Mouse (Mus musculus): ENCODE measurements around the gene Ccdc40.
"Not testable (repeated sequence)": the region's sequence is repeated elsewhere in the genome, so short reads cannot be mapped to it uniquely, and the experiment has no call there.

Gene Ccdc40

DNA sequence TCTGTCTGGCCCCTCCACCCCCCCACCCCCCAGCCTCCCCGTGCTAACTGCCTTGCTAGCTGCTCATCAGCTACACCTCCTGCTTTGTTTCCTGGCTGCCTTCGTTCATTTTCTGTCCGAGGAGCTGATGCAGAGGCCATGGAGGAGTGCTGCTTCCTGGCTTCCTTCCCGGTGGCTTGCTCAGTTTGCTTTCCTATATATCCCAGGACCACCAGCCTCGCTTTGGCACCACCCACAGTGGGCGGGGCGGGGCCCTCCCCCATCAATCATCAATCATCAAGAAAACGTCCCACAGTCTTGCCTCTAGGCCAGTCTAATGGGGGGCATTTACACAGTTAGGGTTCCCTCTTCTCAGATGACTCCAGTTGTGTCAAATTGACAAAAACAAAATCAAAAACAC lies 8.0 kb downstream of the Ccdc40 start:
- no peak for DNase-seq (ENCODE audit: low read depth, low spot score)

DNA sequence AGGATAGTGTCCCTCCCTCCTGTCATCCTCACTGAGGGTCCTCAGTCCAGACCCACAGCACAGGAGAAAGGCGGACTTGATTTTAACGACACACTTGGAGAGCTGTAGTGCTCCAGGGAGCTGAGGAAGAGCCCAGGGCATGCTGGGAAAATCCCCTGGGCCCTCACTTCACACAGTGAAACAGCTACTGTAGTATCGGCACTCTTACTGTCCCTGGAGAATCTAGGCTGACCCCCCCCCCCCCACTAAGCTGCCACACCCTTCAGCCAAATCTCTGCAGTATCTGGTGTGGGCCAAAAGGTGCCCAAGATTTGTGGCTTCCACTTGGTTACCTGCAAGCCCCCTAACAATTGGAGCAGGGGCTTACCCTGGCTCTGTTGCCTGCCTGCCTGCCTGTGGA lies 8.6 kb downstream of the Ccdc40 start:
- DNase-seq (ENCODE audit: low read depth, low spot score) = no peak

DNA sequence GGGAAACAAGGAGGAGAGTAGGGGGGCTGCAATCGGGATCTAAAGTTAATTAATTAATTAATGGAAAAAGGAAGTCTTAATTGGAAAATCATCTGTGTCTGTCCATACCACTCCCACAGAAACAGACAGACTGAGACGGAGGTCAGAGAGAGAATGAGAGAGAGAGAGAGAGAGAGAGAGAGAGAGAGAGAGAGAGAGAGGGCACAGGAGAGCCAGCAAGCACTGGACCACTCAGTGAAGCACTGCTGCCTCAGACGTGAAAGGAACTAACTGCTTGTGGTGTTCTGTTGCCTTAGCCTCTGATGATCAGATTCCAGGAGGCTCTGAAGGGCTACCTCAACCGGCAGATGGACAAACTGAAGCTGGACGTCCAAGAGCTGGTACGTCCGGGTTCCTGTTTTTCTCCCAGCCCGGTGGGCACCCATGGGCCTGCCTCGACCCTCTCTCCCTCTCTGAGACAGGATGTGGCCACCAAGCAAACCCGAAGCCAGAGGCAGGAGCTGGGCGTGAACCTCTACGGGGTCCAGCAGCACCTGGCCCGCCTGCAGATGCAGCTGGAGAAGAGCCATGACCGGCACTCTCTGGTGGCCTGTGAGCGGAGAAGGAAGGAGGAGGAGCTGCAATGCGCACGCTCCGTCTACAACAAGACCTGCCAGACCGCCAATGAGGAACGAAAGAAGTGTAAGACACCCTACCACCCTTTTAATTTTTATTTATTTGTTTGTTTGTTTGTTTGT lies 9.4 kb downstream of the Ccdc40 start:
- no peak for DNase-seq (ENCODE audit: low read depth, low spot score)

DNA sequence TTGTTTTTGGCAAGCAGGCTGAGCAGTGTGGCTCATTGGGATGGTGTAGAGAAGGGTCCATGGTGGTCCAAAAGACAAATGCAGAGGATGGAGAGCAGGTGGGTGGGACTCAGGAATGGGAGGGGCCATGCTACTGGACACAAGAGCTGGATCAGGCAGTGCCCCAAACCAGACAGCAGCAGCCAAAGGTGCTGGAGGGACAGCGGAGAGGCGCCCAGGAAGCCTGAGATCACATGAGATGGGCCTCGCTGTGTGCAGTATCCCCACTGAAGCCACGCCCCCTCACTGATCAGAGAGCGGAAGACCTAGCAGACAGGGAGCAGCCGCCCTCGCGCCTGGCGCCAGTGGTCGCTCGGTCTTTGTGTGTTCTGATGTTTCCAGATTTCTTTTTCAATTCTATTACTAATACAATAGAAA lies 9.9 kb downstream of the Ccdc40 start:
- DNase-seq (ENCODE audit: low read depth, low spot score) = peak; percentile 64

DNA sequence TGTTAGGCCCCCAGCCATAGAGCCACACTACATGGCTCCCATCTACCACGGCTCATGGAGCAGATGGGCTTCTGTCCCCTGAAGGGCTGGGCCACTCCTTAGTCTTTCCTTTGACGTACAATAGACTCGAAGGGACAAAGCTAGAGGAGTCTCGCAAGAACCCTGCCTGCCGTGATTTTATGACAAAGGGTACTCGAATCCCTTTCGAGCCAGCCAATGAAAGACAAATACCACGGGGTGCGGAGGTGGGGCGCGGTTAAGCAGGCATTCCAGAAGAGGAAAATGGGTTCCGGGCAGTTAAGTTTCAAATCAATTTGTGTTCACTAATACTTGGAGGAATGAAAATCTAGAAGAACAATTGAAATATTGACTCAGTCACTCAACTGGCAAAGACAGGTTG lies 11.1 kb downstream of the Ccdc40 start:
- DNase-seq (ENCODE audit: low read depth, low spot score) = no peak

DNA sequence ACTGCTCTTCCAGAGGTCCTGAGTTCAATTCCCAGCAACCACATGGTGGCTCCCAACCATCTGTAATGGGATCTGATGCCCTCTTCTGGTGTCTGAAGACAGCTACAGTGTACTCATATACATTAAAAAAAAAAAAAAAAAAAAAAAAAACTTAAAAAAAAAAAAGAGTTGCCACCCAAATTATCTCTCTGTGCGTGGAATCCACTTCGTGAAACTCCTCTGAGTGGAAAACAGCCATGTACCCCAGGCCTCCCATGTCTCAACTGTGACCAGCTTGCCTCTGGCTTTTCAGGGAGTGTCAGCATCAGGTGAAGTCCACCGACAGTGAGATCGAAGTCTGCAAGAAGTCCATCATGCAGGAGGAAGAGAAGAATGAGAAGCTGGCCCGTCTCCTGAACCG lies 17.2 kb downstream of the Ccdc40 start:
- not testable (repeated sequence) for DNase-seq (ENCODE audit: low read depth, low spot score)

DNA sequence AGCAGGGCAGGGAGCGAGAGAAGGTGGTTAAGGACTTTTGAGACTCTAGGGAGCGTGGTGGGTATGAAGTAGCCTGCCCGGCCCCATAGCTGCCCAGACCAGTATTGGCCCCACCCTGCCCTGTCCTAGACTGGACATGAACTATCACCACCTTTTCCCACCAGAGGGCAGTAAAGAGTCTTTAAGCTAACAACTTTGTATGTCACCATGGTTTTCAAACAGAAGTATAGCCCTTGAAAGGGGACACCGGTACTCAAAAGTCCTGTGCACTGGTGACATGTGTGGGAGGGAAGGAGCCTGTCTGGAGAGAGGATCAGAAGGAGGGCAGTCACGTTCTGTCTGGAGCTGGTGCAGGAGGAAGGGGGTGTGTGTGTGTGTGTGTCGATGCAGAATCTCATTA lies 20.6 kb downstream of the Ccdc40 start:
- peak; percentile 90 for DNase-seq (ENCODE audit: low read depth, low spot score)

DNA sequence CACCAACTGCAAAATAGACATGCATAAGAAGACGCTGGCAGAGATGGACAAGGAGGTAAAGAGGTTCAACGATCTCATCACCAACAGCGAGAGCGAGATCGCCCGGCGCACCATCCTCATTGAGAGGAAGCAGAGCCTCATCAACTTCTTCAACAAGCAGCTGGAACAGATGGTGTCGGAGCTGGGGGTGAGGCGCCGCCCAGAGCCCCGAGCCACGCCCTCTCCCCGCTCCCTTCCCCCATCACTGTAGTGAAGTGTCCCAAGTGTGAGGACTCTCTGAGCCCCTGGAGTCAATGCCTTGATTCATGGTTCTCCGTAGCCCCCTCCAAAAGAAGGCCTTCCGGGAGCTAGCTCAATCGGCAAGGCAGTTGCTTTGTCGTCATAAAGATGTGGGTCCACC lies 22.6 kb downstream of the Ccdc40 start:
- no peak for DNase-seq (ENCODE audit: low read depth, low spot score)

DNA sequence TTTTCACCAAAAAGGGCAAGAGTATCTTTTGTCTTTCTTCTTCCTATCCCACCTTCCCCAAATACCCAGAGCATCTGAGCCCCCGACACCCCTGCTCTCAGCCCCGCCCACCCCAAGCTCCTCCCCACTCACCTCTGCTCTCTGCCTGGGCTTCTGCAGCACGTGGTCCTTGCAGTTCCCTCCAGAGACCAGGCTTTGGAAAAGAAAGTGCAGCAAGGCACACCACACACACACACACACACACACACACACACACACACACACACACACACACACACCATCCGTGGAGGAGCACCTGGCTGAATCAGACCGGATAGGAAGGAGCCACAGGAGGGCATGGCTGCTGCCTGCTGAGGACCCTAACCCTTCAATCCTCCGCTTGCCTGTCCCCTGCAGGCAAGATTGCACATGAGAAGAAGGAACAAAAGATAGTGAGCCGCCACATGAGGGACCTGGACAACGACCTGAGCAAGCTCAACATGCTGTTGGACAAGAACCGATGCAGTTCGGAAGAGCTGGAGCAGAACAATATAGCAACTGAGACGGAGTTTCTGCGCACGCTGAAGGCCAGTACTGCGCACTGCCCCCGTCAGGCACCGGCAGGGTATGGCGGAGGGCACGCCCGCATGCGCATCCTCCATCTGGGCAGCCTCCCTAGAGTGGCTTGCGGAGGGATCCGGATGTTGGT lies 24.6 kb downstream of the Ccdc40 start:
- peak; percentile 68 for DNase-seq (ENCODE audit: low read depth, low spot score)

DNA sequence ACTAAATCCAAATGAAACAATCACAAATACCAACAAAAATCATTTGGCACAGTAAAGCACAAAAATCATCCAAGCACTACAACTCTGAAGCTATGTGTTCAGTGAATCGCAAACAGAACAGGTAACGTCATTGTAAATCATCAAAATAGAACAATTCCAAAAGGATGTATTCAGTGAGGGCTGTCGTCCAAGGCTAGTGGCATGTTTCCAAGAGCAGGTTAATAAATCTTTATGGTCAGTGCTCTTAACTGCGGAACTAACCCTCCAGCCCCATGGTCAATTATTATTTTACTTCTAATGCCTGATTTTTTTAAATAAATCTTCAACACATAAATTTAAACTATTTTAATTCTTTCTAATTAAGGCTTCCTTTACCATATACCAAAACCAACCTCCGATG lies 28.2 kb downstream of the Ccdc40 start:
- DNase-seq (ENCODE audit: low read depth, low spot score) = not testable (repeated sequence)

DNA sequence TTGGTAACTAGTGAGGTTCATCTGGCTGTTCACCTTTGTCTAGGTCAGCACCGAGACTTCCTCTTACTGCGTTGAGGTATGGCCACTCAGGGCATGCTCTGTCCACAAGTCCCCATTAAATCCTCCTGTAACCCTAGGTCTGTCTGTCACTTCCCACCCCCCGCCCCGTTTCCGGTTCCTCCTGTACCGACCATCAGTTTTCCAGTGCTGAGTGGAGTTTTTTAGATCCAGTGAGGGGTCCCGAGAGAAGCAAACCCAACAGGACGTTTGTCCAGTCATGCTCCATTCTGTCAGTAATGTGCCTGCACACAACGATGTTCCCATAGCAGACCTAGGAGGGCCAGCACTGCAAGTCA lies 29.8 kb downstream of the Ccdc40 start:
- DNase-seq (ENCODE audit: low read depth, low spot score) = no peak

DNA sequence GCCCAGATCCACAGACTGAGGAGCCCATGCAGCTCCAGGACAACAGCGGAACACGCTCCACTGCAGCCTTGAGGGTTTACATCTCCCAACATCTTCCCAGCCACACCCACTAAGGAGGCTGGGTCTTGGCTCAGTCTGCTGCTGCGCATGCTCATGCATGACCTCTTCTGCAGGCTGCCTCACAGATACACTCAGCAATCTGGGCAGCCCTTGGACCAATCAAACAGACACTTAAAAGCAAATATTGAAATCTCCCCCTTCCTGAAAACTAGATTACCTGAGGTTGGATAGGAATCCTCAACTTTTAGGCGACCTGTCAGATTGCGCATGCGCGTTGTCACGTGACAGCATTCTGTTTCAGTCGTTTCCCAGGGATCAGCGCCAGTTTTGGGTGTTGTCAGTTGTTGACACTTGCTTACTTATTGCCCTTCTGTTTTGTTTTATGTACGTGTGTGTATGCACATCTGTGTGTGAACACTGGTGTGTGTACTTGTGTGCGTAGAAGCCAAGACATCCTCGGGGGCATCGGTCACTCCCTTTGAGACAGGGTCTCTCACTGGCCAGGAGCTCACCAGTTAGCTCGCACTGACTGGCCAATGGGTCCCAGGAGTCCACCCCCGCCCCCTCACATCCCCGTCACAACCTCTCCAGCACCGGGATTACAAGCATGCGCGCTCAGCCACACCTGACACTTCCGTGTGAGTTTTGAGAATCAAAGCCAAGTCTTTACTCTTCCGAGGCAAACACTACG lies 30.4 kb downstream of the Ccdc40 start:
- peak; percentile 58 for DNase-seq (ENCODE audit: low read depth, low spot score)

DNA sequence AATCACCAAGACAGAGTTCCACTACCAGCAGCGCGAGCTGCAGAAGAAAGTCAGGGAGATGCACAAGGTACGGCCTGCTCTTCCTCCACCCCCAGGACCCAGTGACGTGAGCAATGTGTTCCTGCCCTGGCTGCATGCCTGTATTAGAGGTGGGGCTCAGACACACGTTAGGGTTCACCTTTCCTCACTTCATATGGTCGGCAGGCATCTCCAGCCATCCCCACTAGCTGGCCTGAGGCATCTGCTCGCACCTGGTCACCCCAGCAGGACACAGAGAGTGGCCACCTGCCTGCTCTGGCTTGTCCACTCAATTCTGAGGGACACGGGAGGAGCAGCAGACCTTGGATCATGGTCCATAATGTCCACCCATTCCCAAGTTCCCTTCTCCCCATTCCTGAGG lies 31.6 kb downstream of the Ccdc40 start:
- DNase-seq (ENCODE audit: low read depth, low spot score) = no peak

DNA sequence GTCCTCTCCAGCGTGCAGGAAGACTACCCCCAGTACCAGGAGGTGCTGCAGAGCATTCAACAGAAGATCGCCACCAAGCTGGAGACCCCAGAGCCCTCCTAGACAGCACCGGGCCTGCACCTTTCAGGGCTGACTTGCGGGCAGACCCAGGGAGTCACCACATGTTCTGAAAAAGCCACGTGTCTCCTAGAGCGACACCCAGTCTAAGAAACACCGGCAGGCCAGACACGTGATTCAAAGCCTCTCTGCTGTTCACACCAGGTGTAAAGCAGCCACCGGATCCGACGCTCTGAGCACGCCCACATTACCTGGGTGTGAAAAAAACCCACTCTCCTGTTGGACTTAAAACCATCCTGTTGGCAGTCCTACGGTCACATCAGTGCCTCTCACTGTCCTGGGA lies 36.0 kb downstream of the Ccdc40 start:
- DNase-seq (ENCODE audit: low read depth, low spot score) = no peak

DNA sequence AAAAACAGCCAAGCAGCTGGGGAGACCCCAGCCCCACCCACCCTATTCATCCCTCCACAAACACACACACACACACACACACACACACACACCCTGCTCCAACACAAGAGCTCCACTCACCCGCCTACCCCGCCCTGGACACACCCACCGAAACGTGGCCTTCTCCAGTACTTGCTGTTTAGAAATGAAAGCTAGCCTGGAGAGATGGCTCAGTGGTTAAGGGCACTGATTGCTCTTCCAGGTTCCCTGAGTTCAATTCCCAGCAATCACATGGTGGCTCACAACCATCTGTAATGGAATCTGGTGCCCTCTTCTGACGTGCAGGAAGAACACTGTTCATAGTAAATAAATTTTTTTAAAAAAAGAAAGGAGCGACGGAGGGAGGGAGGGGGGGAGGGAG lies 37.4 kb downstream of the Ccdc40 start:
- DNase-seq (ENCODE audit: low read depth, low spot score) = no peak

DNA sequence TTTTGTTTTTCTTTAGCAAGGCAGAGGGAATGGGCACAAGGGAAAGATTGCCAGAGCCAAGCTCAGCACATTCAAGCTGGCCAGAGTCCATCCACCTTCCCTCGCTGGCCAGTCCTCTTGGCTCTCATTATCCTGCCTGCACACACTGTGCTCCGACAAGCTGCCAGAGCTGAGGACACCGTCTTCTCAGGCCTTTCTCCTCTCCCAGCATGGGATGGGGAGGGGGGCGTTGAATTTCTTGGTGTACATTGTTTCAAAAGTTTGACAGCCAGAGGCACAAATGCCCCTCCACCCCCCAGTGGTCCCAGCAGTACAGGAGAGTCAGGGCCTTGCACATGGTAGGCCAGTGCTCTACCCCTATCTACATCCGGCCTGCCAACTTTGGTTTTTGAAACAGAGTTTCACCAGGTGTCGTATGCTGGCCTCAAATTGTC lies 38.9 kb downstream of the Ccdc40 start:
- no peak for DNase-seq (ENCODE audit: low read depth, low spot score)

DNA sequence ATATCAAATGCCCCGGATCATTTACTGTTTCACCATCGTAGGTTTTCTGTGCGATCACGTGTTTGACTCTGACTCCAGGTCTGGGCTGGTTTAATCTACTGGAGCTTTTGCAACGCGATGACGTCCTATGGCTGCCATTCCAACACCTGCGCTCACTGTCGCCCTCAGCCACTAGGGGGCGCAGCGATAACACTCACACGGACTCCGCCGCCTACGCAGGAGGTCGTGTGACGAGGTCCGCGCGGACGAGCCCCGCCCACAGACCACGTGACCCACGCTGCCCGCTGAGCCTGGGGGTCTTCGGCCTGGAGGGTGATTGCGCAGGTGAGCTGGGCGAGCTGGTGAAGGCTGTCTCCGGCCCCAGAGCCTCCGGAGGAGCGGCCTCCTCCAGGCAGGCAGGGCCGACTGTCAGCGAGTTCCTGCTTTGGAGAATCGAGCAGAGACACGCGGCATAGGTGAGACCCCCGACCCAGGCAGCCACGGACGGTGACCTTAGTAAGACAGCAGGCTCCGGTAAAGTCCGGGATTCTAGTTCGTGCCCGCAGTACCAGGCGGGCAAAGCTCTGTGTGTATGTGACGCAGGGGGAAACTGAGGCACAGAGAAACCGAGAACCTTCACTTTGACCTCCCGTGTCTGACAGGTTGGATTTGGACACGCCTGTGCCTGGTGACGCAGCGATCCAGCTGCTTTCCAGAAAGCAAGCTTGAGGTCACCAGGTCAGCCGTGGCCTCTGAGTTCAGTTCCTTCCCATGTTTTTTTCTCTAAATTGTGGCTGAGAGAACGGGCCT lies 39.6 kb downstream of the Ccdc40 start, which contains the start of gene Gaa:
Gaa (plus strand) TSS at position 120 of the 789 bp plus-strand sequence.
- peak; percentile 95 for DNase-seq (ENCODE audit: low read depth, low spot score)

DNA sequence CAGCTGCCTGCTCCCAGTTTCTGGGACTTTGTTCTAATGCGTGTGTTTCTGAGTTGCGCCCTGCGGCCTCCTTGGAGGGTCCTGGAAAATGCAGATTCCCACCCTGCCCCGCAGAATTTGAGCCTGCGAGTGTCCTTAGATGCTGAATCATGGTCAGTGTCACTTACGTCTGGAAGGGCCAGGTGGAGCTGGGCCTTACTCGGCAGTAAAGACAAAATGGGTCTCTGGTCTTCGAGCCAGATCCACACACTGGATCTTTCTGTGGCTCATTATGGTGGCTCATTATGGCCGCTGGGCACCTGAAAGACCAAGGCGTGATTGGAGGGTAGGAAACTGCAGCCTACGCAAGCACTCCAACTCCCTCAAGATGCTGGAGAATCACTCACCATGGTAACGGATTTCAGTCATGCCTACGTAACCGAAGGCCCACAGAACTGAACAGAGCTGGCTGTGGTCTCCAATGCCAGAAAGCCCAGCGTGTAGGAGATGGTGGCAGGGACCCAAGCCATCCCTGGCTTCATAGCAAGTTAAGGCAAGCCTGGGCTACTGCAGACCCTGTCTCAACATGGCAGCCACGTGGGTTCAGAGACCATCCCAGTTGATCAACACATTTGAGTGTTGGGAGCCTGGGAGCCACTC lies 40.3 kb downstream of the Ccdc40 start:
- DNase-seq (ENCODE audit: low read depth, low spot score) = no peak

DNA sequence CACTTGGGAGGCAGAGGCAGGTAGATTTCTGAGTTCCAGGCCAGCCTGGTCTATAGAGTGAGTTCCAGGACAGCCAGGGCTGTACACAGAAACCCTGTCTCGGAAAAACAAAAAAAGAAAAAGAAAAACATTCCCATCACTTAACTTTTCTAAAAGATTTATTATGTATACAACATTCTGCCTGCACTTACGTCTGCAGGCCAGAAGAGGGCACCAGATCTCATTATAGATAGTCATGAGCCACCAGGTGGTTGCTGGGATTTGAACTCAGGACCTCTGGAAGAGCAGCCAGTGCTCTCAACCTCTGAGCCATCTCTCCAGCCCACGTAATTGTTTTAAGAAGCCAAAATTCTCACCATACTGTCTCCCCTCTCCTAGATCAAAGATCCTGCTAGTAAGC lies 44.1 kb downstream of the Ccdc40 start:
- not testable (repeated sequence) for DNase-seq (ENCODE audit: low read depth, low spot score)

DNA sequence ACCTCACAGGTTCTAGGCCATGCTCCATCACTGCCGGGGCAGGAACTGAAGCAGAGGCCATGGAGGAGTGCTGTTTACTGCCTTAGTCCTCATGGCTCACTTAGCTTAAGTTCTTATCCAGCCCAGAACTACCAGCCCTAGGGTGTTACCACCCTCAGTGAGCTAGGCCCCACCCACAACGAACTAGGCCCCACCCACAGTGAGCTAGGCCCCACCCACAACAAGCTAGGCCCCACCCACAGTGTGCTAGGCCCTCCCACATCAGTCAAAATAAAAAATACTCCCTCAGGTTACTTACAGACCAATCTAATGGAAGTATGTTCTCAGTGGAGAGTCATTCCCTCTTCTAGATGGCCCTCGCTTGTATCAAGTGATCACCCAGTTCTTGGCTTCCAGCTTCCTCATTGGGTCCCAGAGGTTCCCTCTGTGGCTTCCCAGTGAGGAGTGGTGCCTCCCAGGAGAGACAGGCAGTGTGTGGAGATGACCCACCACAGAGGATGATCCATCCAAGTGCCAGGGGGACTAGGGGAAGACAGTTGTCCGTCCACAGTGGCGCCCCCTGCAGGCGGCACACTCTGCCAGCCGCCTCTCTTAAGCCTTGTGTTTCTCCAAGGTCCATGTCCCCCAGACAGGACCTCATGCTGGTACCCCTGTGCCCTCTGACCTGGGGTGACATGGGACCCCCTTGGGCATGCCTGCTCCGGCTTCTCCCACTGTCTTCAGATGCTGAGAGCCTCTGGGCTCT lies 45.0 kb downstream of the Ccdc40 start:
- DNase-seq (ENCODE audit: low read depth, low spot score) = no peak

DNA sequence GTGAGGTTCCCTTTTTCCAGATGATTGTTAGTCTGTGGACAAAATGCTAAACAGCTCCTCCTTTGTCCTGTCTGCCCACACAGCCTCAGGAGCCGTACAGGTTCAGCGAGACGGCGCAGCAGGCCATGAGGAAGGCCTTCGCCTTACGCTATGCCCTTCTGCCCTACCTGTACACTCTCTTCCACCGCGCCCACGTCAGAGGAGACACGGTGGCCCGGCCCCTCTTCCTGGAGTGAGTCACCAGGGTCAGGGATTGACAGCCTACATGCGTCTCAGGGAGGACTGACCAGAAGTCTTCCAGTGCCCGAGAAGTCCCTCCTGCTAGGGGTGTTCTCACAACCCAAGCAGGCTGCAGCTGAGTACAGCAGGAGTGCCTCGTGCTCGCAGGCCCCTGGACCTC lies 52.7 kb downstream of the Ccdc40 start:
- no peak for DNase-seq (ENCODE audit: low read depth, low spot score)
